13 mouse cellular contexts compared by ENCODE assay signal in the genomic region with DNA sequence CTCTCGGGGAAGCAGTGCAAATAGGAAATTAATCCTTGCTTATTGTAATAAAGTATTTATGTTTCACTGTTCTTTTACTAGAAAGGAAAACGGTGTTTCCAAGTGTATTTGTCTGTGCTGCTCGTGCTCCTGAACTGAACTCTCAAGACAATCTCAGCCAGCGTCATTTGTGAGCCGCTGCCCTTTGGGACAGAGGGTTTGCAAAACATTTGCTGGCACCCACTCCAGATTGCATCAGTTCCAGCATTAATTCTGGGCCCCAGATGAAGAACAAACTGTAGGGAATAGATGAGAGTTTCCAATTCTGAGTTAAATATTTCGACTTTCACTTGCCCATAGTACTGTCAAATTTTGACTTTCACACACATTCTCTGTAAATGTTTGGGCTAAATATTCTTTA. TPM values are rescaled to one million over a fixed set of nuclear protein-coding genes. Genes with fewer than 3 reads are reported as not detected.
A peak's percentile ranks its signal among the peaks of the same experiment; 100 is the strongest.
DNase-seq lines count a peak whose midpoint lies in the region; ATAC-seq lines count a peak whose summit lies in the region.
"Had no signal": no experiment of that assay in that cellular context is flagged by ENCODE, and none has a peak within 500 bp of the region (broad histone marks: within the 10 kb centered on the region; RNA-seq: fewer than 3 reads in every experiment).

No protein-coding gene starts in this region.

- peaks cover 32% of the 10 kb centered on the region for H3K4me1 ChIP-seq in liver, embryonic 13.5 days (replicated peaks)
- H3K4me1 ChIP-seq in stomach, embryonic 14.5 days (ENCODE audit: control insufficient read depth, insufficient read depth, low read length), result peaks cover 6% of the 10 kb centered on the region; the same call in 1 of the 2 replicates

- 0 out of 2 replicates have a peak overlapping the region, but pooled peaks have one; percentile 21 for H3K27ac ChIP-seq in liver, embryonic 13.5 days
- peak overlapping the region; percentile 1; the same call in 1 of the 2 replicates for H3K27ac ChIP-seq in stomach, embryonic 14.5 days (ENCODE audit: low read length)

- H3K36me3 ChIP-seq in liver, embryonic 13.5 days, result peaks cover 10% of the 10 kb centered on the region
- H3K36me3 ChIP-seq in stomach, embryonic 14.5 days (ENCODE audit: control insufficient read depth, insufficient read depth, low read length), result no peaks in the 10 kb centered on the region

- H3K27me3 ChIP-seq in liver, embryonic 13.5 days, result no peaks in the 10 kb centered on the region
- H3K27me3 ChIP-seq in stomach, embryonic 14.5 days (ENCODE audit: control insufficient read depth, insufficient read depth, low read length), result no peaks in the 10 kb centered on the region

- ATAC-seq in liver, embryonic 13.5 days (ENCODE audit: low read depth), result no peak
- no peak for ATAC-seq in stomach, embryonic 14.5 days (ENCODE audit: insufficient number of reproducible peaks, insufficient read depth, low FRiP score, low read depth)
- ATAC-seq in megakaryocyte progenitor cell, adult 5-6 weeks (replicated peaks; ENCODE audit: poor library complexity), result no peak
- ATAC-seq: hindbrain, embryonic 16.5 days had no signal

- intact Hi-C loops in gastrocnemius, postnatal 14 days (cut with DNase I; ENCODE audit: low total_unique reads), result no loop called here
- intact Hi-C loops in left cerebral cortex, postnatal 10 days (cut with DNase I), result no loop called here

- no peaks in the 10 kb centered on the region for H3K9me3 ChIP-seq in liver, embryonic 13.5 days (replicated peaks)
- no peaks in the 10 kb centered on the region for H3K9me3 ChIP-seq in stomach, embryonic 14.5 days (ENCODE audit: control insufficient read depth, low read depth, low read length)

- WGBS in liver, embryonic 13.5 days (ENCODE audit: insufficient replicate concordance), result 72% methylated on average over 6 of the region's 6 CpGs
- WGBS in stomach, embryonic 14.5 days, result 62% methylated on average over 6 of the region's 6 CpGs

- no peak overlapping the region for H3K9ac ChIP-seq in liver, embryonic 13.5 days
- H3K9ac ChIP-seq in stomach, embryonic 14.5 days (replicated peaks; ENCODE audit: low read depth, low read length), result no peak overlapping the region

- H3K4me2 ChIP-seq in liver, embryonic 13.5 days, result no peak overlapping the region
- no peak overlapping the region for H3K4me2 ChIP-seq in stomach, embryonic 14.5 days (replicated peaks; ENCODE audit: low read depth, low read length)

- no peak overlapping the region for H3K4me3 ChIP-seq in liver, embryonic 13.5 days (replicated peaks)
- no peak overlapping the region for H3K4me3 ChIP-seq in stomach, embryonic 14.5 days (ENCODE audit: low read depth, low read length)

- DNase-seq in kidney, postnatal 10 days, result peak; percentile 28
- DNase-seq in kidney, adult 11 months, result no peak
- DNase-seq in gastrocnemius, postnatal 14 days, result peak; percentile 57
- DNase-seq in liver, embryonic 13.5 days, result no peak
- no peak for DNase-seq in left cerebral cortex, postnatal 10 days (ENCODE audit: extremely low spot score in 1 of 2, low spot score in 2 of 2)
- no peak for DNase-seq in left cerebral cortex, adult 11 months (ENCODE audit: low spot score)
- DNase-seq: right cerebral cortex, adult 18-20 months; thymus, postnatal 25 days had no signal

RNA-seq across cellular contexts. Expression of gene Stom, which starts 1.9 kb away (rescaled TPM):
- 10 to 100 TPM; 20.1 to 22.2 TPM for total RNA-seq in gastrocnemius, postnatal 14 days (2021)
- 128 and 160 TPM in 2 replicates for polyA plus RNA-seq in liver, embryonic 13.5 days (2015; fragmentation: Nextera tagmentation; extraction: Ambion mirVana)
- 61.2 and 66.1 TPM in 2 replicates for polyA plus RNA-seq in stomach, embryonic 14.5 days (2014; fragmentation: Nextera tagmentation; extraction: Ambion mirVana)
- 71.2 and 72.0 TPM in 2 replicates for total RNA-seq in megakaryocyte progenitor cell, adult 5-6 weeks (2015)
- total RNA-seq in megakaryocyte progenitor cell, adult 5-6 weeks (2017), result 131 and 167 TPM in 2 replicates
- total RNA-seq in left cerebral cortex, postnatal 10 days (2021), result 1 to 10 TPM; 6.5 to 7.5 TPM

RNA-seq across cellular contexts. Expression of gene 4930568D16Rik, which starts 28.8 kb away (rescaled TPM):
- not detected for total RNA-seq in gastrocnemius, postnatal 14 days (2021)
- polyA plus RNA-seq in liver, embryonic 13.5 days (2015; fragmentation: Nextera tagmentation; extraction: Ambion mirVana), result not detected in 2 replicates
- polyA plus RNA-seq in stomach, embryonic 14.5 days (2014; fragmentation: Nextera tagmentation; extraction: Ambion mirVana), result not detected in 2 replicates
- total RNA-seq in megakaryocyte progenitor cell, adult 5-6 weeks (2015), result not detected in 2 replicates
- total RNA-seq in megakaryocyte progenitor cell, adult 5-6 weeks (2017), result not detected in 2 replicates
- not detected for total RNA-seq in left cerebral cortex, postnatal 10 days (2021)
- polyA plus RNA-seq: cortical plate, adult 2 months; hindbrain, embryonic 16.5 days; limb, embryonic 11.5 days had no signal

RNA-seq across cellular contexts. Expression of gene 4930402F06Rik, which starts 58.3 kb away (rescaled TPM):
- not detected for total RNA-seq in gastrocnemius, postnatal 14 days (2021)
- not detected in 2 replicates for polyA plus RNA-seq in liver, embryonic 13.5 days (2015; fragmentation: Nextera tagmentation; extraction: Ambion mirVana)
- polyA plus RNA-seq in stomach, embryonic 14.5 days (2014; fragmentation: Nextera tagmentation; extraction: Ambion mirVana), result not detected in 2 replicates
- total RNA-seq in megakaryocyte progenitor cell, adult 5-6 weeks (2015), result not detected in 2 replicates
- not detected in 2 replicates for total RNA-seq in megakaryocyte progenitor cell, adult 5-6 weeks (2017)
- total RNA-seq in left cerebral cortex, postnatal 10 days (2021), result not detected
- polyA plus RNA-seq: cortical plate, adult 2 months; hindbrain, embryonic 16.5 days; limb, embryonic 11.5 days had no signal

Comparison
In these comparisons a context has a peak if more than half of its experiments do, and no peak if none do; other contexts are left out.
1. DNase-seq: peak in kidney, postnatal 10 days (single experiment) and gastrocnemius, postnatal 14 days (single experiment); none in kidney, adult 11 months (single experiment), liver, embryonic 13.5 days (single experiment), left cerebral cortex, postnatal 10 days (0 of 2) and left cerebral cortex, adult 11 months (single experiment).